Mouse (Mus musculus) layer of hippocampus, adult 2 months (tissue): ENCODE results near the gene Bcl6. TPM values are rescaled to one million over a fixed set of nuclear protein-coding genes. Genes with fewer than 3 reads are reported as not detected.

ENCODE experiments used
- DNase-seq, 2 experiments: peaks; one replicate each; pipeline ENCODE4 v3.0.0; 2022; ENCODE audit warnings: low spot score in 2 of 2
- H3K27ac ChIP-seq: fragments of 200-600 bp; 2 replicates; pipeline ENCODE4 v1.8.1; 2022
- H3K4me3 ChIP-seq: fragments of 200-600 bp; 2 replicates; pipeline ENCODE4 v1.8.1; 2022; ENCODE audit warnings: mild to moderate bottlenecking
- CTCF ChIP-seq: fragments of 200-600 bp; conservative IDR thresholded peaks from 2 replicates; pipeline ENCODE4 v1.8.1; 2022; ENCODE audit warnings: antibody characterized with exemption, mild to moderate bottlenecking, moderate library complexity
- total RNA-seq, 2 experiments: library from RNA; stranded (reverse); gene quantifications; 2 replicates each; pipeline ENCODE4 v1.2.3; 2021

The Bcl6 gene
- total RNA-seq, 2 experiments from 2014 or later = 56.8 to 61.5 TPM

DNA sequence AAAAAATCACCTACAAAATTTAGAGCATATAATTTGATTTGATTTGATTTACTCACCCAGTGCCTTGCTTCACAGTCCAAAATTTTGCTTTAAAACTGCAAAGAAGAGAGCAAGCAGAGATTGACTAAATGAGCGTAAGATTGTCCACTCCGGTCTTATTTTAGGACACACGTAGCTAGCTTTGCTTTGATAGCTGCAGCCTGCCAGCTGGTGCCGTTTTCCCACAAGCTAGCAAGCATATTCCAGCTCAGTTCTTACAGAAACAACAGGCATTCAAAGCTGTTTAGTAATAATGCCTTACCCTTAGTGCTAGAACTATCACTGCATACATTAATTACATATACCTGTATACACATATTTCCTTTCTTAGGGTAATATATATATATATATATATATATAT, 10.2 kb downstream of the Bcl6 start:
- no peak for DNase-seq
- H3K4me3 ChIP-seq = no peak overlapping the region
- H3K27ac ChIP-seq = peak overlapping the region; percentile 62; the same call in 1 of the 2 replicates
- TF ChIP-seq CTCF = no peak

DNA sequence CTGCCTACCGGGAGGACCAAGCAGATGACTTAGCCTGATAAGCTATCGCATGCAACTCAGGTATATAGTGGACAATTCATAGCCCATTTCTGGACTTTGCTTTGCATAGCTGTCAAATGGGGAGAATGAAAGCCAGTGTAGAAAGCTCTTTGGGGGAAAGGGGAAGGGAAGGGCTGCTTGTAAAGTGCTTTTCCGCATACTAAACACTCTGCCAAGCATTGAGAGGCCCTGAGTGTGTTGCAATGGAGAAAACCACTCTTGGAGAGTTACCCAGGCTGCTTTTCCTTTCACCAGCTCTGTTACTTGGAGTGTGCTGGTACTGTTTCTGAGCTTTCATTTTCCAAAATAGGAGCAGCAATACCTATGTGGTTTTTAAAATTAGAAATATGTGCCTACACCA, 10.9 kb downstream of the Bcl6 start:
- no peak overlapping the region for H3K4me3 ChIP-seq
- H3K27ac ChIP-seq = peak overlapping the region; percentile 67
- DNase-seq = no peak
- no peak for TF ChIP-seq CTCF

DNA sequence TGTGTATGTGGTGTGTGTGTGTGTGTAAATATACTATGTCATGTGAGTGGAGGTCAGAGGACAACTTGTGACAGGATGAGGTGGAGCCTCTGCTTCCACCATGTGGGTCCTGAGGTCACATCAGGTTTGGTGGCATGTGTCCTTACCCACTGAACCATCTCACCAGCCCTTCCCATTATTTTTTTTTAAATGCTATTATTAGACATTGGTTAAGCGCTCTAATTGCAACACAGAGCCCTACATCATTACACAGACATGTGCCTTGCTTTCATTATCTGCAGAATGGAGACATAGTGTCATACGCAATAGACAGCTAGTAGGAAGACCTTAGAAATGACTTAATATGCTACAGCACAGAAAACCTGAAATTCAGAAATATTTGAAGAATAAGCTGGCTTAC, 12.5 kb downstream of the Bcl6 start:
- Histone ChIP-seq H3K27ac (no peak overlapping the region), H3K4me3 (no peak overlapping the region)
- TF ChIP-seq CTCF = no peak
- DNase-seq = no peak

DNA sequence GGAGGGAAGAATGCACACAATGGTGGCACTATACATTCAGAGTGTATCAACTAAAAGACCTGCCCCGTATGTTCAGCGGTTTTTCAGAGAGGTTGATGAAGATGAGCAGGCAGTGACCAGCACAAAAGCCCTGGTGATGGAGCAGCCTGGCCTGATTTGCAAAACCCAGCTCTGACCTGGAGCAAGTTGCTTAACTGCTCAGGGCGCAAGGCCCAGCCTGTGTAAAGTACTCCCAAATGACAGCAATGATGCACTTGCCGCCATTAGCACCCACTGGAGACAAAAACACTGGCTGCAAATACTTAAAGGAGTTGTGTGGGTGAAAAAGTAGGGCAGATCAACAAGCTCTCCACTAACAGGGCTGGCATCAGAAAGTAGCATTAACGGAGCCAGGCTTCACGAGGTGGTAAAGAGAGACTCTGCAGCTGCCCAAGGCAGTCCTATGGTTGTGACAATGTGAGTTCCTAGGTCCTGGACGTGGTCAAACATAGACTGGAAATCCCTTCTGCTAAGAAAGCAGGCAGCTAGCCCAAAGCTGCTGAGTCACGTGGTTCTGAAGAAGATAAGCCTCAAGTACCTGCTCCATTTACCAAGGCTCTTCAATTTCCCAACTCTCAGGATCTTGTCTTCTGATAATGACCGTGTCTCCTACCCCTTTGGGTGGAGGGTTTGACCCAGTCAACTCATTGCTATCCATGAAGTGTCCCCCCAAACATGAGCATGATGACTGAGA, 14.9 kb downstream of the Bcl6 start:
- Histone ChIP-seq H3K27ac (no peak overlapping the region), H3K4me3 (no peak overlapping the region)
- no peak for DNase-seq
- TF ChIP-seq CTCF = no peak

DNA sequence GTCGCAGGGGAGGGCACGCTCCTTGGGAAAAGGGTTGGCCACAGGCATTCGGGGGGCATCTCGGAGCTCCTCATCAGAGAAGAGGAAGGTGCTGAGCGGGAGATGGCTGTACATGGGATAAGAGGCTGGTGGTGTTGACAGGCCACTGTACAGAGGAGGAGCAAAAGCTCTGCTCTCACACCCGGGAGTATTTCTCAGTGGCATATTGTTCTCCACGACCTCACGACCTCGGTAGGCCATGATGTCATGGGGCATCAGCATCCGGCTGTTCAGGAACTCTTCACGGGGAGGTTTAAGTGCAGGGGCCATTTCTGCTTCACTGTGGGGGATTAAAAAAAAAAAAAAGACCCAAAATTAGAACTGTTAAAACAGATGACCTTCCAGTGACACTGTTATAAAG, 15.8 kb downstream of the Bcl6 start:
- TF ChIP-seq CTCF = no peak
- no peak overlapping the region for H3K4me3 ChIP-seq
- no peak for DNase-seq
- H3K27ac ChIP-seq = no peak overlapping the region

DNA sequence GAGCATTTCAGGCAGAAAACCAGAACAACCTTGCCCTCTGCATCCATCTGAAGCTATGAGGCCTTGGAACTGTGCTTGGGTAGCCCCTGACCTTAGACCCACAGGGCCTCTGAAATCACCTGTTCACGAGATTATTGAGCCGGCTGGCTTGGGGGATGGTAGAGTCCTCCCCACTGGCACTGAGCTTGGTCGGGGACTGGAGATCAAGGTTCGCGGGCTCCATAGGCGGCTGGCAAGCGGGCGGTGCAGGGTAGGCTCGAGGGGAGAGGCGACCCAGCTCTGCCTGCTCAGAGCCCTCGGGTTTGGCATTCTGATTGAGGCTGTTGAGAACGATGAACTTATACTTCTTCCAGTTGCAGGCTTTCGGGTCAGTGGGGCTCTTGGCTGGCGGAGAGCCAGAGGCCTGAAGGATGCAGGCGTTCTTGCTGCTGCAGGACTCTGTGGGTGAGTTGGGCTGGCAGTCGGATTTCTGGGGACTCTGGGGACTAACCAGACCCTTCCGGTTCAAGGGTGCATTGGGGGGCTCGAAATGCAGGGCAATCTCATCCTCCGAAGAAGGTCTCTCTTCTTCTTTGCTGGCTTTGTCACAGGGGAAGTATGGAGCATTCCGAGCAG, 16.4 kb downstream of the Bcl6 start:
- TF ChIP-seq CTCF = no peak
- H3K4me3 ChIP-seq = no peak overlapping the region
- no peak for DNase-seq
- H3K27ac ChIP-seq = peak overlapping the region; percentile 33; the same call in 1 of the 2 replicates

DNA sequence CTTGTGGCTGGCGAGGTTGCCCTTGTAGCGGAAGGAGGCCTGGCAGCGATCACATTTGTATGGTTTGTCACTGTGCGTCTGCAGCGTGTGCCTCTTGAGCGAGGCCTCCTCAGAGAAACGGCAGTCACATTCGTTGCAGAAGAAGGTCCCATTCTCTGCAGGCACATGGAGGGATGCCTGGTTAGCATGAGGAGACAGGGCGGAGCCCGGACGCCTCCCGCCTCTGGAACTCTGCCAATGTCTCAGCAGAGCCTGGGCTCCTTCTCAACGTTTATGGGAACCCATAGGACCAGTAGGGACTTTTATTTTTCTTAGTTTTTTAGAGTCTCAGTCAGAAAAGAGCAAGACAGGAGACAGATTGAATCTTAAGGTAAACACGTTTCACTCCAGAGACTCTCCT, 18.7 kb downstream of the Bcl6 start:
- DNase-seq = no peak
- H3K27ac ChIP-seq = no peak overlapping the region
- no peak overlapping the region for H3K4me3 ChIP-seq
- no peak for TF ChIP-seq CTCF

GRCm38 (mm10) chr16:23968888-23969287, 19.8 kb downstream of the Bcl6 start:
- H3K4me3 ChIP-seq = no peak overlapping the region
- no peak for TF ChIP-seq CTCF
- no peak for DNase-seq
- H3K27ac ChIP-seq = no peak overlapping the region

GRCm38 (mm10) chr16:23967301-23967700, 21.4 kb downstream of the Bcl6 start:
- H3K27ac ChIP-seq = no peak overlapping the region
- H3K4me3 ChIP-seq = no peak overlapping the region
- DNase-seq = no peak
- TF ChIP-seq CTCF = peak; percentile 75

- Histone ChIP-seq H3K27ac (no peak overlapping the region), H3K4me3 (no peak overlapping the region)
- no peak for DNase-seq
- no peak for TF ChIP-seq CTCF
Observed at GRCm38 (mm10) chr16:23966066-23966465, 22.6 kb downstream of the Bcl6 start.

DNA sequence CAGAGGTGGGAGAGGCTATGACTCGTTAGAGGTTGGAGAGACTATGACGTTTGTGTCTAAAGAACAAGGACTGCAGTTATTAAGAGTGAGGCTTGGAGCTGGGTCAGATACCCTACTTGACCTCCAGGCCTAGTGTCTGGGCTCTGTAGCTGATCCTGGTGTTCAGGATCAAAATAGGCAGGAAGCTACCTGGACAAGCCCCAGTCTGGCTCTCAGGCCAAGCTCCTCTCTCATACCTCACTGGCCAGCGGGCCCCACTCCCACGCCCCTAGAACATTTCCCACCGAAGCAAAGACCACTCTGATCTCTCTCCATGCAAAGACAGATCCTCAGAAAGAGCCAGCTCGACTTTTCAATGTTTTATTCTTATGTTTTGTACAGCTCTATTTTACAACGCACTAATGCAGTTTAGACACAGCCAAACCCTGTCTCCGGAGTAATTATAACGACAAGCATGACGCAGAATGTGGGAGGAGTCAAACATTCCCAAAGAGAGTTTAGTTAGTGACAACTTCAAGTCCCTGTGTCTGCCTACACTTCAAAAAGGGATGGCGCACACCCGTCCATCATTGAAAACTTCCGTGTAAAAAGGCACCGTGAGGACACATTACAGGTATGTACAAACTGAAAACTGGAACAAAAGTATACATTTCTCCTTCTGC, 23.8 kb downstream of the Bcl6 start:
- TF ChIP-seq CTCF = no peak
- Histone ChIP-seq H3K27ac (0 out of 2 replicates have a peak overlapping the region, but pooled peaks have one; percentile 15), H3K4me3 (no peak overlapping the region)
- no peak for DNase-seq

DNA sequence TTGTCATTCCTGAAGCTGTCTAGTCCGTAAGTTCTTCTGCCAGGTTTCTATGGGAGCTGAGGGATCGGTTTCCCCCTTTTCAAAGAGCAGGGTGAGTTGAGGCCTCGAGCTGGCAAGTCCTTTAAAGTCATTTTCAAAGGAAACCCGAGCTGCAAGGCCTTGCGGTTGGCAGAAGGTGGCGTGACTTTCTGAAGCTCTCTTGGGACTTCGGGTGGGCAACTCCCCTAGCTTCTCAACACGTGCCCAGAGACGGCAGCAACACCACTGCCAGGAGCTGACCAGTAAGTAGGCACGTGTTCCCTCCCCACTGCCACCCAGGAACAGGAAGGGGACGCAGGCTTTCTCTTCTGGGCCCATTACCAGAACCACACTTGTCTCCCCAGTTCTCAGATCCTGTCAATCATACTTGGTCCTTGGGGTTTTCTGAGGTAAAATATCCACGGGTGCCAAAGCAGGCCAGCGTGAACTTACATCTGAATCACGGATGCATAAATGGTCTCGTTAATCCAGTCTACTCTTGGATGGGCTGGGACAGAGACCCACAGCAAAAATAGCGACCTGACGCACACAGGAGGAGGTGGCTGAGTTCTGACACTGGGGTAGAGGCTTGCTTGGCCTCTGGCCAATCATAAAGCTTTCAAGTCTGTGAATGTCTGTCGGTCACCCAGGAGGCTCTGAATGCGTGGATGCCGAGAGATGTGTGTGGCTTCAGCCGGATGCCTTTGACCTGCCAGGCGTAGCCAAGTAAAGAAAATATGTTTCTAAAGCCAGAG, 24.6 kb downstream of the Bcl6 start:
- Histone ChIP-seq H3K27ac (peak overlapping the region; percentile 15; the same call in 1 of the 2 replicates), H3K4me3 (no peak overlapping the region)
- no peak for DNase-seq
- TF ChIP-seq CTCF = peak; percentile 37

GRCm38 (mm10) chr16:23962401-23962800, 26.3 kb downstream of the Bcl6 start:
- H3K4me3 ChIP-seq = no peak overlapping the region
- no peak for DNase-seq
- TF ChIP-seq CTCF = peak; percentile 74
- H3K27ac ChIP-seq = no peak overlapping the region
